Mouse (Mus musculus): ENCODE results near the gene Tmem210.
"Not testable (repeated sequence)": the region's sequence is repeated elsewhere in the genome, so short reads cannot be mapped to it uniquely, and the experiment has no call there.

Tmem210 gene

DNA sequence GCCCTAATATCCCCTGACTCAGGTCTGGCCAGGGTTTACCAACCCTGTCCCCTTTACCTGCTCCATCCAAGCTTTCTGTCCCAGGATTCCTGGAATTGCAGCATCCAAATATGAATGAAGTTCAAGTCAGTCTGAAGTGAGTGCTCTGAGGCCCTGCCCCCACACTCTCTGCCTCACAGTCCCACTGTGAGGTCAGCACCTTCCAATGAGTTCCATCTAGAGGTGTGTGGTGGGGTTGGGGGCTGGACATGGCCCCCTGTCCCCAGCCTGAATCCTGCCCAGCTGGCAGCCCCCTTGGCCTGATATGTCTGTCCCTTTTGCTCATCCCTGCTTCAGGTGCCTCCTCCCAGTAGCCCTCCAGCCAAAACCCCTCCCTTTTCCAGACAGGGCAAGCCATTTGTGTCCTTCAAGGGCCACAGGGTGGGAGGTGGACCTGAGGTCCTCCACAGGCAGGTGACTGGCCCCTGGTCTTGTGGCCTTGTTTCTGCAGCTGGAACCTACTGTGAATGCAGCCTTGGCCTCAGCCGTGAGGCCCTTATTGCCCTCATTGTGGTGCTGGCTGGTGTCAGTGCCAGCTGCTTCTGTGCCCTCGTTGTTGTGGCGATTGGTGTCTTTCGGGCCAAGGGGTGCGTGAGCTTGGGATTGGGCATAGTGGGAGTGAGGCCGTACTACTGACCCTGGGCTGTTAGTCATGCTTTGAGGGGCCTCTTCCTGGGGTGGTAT is at the start of gene Tmem210:
Gene Tmem210, plus strand, starts transcription at position 219 of the 723 bp plus-strand sequence.
- DNase-seq (ENCODE audit: low read depth, low spot score), result no peak

DNA sequence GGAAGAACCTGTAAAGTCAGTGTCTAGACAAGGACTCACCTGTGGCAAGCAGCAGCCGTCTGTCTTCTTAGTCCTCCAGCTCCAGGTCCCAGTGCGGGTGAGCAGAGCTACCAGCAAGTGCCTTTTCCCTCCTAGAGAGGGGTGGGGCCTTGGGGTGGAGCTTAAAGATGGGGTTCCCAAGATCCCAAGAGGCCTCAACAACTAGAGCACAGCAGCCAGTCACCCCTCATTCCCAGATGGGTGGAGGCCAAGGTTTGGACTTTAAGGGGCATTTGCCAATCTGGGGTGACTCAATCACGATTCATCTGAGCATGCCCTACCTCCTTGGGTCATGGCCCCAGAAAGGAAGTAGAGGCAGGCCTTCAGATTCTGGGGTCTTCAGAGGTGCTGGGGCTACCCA is 48.2 kb upstream of the Tmem210 start:
- no peak for DNase-seq (ENCODE audit: low read depth, low spot score)

DNA sequence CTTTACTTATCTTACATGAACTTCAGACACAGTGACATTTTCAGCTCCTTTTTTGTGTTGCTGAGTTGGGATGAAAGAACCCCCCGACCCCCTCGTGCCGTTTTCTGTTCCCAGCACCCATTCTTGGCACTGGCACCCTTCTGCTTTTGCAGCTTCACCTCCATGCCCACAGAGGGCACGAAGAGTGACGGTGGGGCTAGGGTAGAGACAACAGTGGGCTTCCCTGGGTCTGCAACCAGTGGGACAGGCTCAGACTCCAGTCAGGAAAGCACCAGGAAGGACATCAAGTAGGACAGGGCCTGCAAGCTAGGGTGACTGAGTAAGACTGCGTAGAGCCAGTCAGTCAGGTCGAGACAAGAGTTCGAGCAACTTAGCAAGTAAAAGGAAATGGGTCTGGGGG is 47.6 kb upstream of the Tmem210 start:
- DNase-seq (ENCODE audit: low read depth, low spot score), result no peak

DNA sequence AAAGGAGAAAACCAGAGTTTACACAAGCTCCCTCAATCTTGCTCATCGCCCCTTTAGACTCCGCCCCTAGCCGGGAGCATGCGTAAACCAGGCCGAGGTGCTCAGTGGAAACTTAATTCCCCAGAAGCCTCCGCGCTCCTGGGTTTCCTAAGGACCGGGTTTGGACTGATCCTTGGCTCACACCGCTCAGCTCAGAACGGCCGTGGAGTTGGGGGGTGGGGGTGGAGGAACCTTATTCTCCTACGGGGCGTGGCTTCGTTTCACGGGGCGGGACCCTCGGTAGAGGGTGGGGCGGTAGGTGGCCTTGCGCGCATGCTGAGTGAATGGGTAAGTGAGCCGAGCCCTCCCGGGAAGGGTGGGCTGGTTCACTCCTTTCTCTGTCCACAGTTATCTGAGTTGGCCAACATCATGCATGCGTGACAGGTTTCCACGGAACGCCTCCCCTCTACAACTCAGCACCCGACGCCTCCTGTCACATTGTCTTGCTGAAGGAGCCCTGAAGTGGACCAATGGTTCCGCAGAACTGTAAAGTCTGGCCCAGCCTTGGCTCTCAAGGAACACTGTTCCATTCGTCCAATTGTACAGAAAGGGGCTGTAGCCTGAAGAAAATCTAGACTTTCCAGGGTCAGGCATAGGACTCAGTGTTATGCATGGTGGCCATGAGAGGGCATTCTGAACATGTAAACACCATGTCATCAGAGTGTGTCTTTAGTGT is 47.1 kb upstream of the Tmem210 start:
- peak; percentile 95 for DNase-seq (ENCODE audit: low read depth, low spot score)

DNA sequence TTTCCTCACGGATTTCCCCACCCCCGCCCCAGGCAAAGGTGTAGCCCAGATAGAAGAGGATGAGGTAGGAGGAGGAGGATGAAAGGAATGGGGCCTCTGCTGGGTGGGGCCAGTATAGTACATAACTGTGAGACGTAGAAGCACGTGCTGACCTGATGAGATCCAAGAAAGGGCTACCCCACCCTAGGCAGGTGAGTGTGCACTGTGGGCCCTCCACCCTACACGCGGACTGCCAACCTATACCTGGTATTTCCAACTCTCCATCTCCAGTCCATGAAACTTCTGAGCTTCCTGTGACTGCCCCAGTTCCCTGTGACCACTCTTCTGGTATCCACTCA is 46.5 kb upstream of the Tmem210 start:
- no peak for DNase-seq (ENCODE audit: low read depth, low spot score)

DNA sequence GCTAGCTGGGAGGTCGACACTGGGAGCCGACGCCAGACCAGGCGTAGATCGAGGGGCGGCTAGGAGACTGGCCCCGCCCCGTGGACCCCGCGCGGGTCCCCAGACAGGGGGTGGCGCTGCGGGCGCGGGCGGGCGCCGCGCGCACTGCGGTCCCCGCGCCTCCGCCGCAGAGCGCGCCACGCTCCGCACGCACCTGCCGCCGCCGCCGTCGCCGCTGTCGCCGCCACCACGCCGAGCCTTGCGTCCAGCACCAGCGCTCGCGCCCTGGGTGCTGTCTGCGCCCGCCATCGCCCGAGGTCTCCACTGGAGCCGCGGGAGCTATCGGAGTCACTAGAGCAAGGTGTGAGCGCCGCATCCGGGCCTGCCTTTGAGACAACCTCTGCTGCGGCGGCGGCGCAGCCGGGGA is 45.8 kb upstream of the Tmem210 start, which contains the start of the genes Rnf208 and Cysrt1:
Gene Rnf208, plus strand, starts transcription at position 155 of the 406 bp plus-strand sequence.
Gene Cysrt1, minus strand, starts transcription at position 352 of the 406 bp plus-strand sequence.
- DNase-seq (ENCODE audit: low read depth, low spot score), result peak; percentile 66

DNA sequence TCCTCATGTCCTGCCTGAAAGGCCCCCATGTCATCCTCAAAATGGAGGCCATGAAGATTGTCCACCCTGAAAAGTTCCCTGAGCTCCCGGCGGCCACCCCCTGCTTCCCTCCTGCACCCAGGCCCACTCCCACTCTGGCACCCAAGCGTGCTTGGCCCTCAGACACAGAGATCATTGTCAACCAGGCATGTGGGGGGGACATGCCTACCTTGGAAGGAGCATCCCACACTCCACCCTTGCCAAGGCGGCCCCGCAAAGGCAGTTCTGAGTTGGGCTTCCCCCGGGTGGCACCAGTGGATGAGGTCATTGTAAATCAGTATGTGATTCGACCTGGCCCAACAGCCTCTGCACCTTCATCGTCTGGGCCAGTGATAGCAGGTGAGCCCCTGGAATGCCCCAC is 44.6 kb upstream of the Tmem210 start:
- DNase-seq (ENCODE audit: low read depth, low spot score), result no peak

DNA sequence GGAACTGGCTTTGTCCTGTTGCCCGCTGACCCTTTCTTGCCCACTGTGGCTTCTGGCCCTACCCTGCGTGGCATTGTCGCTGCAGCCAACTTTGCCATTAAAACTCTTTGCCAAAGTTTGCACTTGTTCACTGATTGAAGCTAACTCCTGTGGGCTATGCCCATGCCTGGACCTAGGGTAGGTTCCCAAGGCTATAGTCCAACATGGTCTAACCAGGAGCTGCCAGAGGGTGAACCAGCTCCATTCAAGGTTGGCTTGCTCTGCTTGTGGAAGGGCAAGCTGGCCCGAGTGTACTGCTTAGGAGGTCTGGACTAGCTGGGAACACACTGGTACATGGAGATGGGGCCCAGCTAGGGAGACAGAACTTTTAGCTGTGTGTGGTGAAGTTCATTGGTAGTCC is 43.8 kb upstream of the Tmem210 start:
- no peak for DNase-seq (ENCODE audit: low read depth, low spot score)

DNA sequence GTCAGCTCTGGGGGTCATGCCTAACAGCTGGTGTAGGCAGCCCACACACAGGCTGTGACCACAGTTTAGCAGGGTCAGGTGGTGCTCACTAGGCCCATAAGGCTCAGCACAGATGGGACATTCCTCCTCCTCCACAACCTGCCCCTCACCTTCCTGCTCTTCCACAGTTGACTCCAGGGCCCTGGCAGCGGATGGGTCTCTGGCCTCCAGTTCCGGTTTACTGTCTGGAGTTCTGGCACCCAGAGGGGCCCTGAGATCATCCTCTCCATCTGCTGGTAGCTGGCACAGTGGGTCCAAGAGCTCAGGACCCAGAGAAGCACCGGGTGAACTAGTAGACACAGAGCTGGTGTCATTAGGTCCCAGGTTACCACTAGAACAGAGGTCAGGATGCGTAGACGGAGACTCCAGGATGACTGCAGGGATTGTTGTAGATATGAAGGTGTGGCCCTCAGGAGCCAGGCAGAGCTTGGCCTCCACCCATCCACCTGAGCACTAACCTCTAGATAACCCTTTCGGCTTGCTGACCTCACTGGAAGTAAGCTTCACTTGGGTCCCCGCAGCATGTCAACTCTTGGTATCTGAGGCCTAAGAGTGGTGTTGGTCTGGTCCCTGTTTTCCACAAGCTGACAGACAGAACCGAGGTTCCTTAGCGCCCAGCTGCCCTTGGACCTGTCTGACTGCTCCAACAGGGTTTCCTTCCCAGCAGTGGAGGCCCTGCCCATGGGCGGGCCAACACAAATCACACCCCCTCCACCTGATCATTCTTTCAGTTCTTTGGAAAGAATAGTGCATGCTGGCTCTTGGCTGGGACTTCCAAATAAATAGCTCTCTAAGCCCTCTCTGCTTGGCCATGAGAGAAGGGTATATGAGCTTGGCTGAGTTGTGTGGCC is 41.5 kb upstream of the Tmem210 start, which contains the start of gene AL732309.1:
Gene AL732309.1, minus strand, starts transcription at position 681 of the 890 bp plus-strand sequence.
- peak; percentile 88 for DNase-seq (ENCODE audit: low read depth, low spot score)

DNA sequence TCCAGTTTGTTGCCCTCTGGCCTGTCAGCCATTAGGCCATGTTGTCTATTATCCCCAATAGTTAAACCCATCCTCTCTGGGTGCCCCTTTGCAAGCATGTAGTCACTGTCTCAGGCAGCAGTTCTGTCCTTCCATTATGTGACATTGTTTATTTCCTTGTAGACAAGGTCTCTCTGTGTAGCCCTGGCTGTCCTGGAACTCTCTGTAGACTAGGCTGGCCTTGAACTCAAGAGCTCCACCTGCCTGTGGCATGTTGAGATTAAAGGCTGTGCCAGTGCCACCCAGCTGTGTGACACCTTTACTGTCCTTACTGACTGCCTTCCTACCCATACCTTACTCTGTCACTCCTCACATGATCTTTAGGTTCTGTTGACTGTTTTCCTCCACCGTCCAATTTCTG is 35.6 kb upstream of the Tmem210 start:
- no peak for DNase-seq (ENCODE audit: low read depth, low spot score)

DNA sequence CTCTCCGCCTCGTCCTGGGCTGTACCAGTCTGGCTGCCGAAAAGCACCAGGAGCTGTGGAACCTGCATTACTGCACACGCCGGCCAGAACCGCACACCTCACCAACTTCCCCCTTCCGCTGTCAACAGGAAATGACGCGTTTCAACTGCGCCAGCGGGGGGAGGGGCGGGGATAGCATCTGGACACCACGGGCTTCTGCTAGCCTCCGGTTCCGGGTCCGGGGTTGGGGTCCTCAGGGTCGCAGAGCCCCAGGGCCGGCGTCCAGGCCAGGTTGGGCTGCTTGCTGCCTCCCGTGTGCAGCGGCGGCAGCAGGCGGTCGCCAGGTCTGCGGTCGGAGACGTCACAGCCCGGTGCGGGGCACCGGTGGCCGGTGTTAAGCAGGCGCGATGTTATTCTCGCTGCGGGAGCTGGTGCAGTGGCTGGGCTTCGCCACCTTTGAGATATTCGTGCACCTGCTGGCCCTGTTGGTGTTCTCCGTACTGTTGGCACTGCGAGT is 32.6 kb upstream of the Tmem210 start, which contains the start of gene Tmem203:
Gene Tmem203, plus strand, starts transcription at position 156 of the 496 bp plus-strand sequence.
- DNase-seq (ENCODE audit: low read depth, low spot score), result peak; percentile 94

DNA sequence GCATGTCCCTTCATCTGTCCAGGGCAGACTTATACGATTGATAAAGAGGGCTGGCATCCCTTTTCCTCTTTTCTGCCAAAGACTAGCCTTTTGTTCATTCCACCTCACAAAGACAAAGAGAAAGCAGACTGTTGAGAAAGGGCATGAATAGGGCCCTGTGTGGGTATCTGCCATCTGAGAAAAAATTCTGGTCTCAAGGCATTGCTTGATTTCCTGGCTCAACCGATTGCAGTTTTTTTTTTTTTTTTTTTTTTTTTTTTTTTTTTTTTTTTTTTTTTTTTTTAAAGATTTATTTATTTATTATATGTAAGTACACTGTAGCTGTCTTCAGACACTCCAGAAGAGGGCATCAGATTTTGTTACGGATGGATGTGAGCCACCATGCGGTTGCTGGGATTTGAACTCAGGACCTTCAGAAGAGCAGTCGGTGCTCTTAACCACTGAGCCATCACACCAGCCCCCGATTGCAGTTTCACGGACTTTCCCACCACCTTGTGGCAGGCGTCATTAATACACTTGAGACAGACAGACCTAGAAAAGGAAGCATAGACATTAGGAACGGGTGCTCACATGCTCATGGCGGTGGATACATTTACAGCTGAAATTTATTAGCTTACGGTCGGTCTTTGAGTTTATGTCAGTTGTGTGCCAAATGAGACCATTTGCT is 31.4 kb upstream of the Tmem210 start:
- peak; percentile 48 for DNase-seq (ENCODE audit: low read depth, low spot score)

DNA sequence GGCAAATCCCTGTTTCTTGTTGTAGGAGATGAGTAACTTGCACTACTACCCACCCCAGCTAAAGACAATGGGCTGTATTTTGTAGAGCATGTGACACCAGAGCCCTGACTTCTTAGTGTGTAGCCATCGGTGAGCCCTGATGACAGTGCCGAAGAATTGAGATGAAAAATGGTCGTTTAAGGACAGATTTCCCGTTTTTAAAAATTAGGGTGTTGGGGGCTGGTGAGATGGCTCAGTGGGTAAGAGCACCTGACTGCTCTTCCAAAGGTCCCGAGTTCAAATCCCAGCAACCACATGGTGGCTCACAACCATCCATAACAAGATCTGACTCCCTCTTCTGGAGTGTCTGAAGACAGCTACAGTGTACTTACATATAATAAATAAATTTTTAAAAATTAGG is 30.7 kb upstream of the Tmem210 start:
- not testable (repeated sequence) for DNase-seq (ENCODE audit: low read depth, low spot score)

DNA sequence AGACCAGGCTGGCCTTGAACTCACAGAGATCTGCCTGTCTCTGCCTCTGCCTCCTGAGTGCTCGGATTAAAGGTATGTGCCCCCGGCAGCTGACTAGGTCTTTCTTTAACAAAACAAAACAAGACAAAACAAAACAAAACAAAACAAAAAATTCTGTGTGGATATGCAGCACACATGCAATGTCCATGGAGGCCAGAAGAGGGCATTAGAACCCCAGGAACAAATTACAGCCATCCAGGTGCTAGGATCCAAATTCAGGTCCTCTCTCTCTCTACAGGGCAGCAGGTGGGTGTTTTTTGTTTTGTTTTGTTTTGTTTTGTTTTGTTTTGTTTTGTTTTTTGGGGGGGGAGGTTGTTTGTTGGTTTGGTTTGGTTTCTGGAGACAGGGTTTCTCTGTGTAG is 29.1 kb upstream of the Tmem210 start:
- no peak for DNase-seq (ENCODE audit: low read depth, low spot score)

DNA sequence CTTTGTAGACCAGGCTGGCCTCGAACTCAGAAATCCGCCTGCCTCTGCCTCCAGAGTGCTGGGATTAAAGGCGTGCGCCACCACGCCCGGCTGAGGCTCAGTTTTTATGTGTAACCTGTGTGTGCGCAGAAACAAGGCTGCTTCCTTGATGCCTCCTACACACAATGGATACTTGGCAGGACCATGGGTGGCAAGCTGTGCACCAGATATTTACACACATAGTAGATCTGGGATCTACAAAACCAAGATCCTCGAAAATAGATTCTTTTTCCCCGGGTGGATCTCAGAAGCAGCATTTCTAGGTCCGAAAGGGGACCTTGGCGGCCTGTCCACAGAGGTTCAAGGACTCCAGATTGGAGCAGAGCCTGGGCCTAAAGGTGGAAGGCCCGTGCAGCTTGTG is 26.1 kb upstream of the Tmem210 start:
- DNase-seq (ENCODE audit: low read depth, low spot score), result peak; percentile 73

DNA sequence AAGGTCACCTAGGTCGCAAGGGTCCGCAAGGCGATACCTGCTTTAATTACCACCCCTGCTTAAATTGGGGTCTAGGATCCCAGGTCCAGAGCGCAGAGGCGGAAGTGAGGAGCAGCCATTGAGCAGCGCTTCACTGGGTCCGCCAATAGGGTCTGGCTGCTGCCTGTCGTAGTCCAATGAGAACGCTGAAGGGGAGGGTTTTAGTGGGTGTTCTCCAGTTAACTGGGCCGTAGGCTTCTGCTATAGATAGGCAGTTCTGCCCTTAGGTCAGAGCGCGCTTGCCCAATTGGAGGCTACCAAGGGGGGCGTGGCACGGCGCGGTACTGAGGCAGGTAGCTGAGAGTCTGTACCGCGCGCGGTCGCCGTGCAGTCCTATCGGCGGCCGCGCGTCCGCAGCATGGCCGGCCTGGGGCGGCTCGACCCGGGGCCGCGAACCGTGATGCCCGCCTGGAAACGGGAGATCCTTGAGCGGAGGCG is 25.6 kb upstream of the Tmem210 start, which contains the start of gene Tprn:
Gene Tprn, plus strand, starts transcription at position 328 of the 477 bp plus-strand sequence.
- DNase-seq (ENCODE audit: low read depth, low spot score), result peak; percentile 100

DNA sequence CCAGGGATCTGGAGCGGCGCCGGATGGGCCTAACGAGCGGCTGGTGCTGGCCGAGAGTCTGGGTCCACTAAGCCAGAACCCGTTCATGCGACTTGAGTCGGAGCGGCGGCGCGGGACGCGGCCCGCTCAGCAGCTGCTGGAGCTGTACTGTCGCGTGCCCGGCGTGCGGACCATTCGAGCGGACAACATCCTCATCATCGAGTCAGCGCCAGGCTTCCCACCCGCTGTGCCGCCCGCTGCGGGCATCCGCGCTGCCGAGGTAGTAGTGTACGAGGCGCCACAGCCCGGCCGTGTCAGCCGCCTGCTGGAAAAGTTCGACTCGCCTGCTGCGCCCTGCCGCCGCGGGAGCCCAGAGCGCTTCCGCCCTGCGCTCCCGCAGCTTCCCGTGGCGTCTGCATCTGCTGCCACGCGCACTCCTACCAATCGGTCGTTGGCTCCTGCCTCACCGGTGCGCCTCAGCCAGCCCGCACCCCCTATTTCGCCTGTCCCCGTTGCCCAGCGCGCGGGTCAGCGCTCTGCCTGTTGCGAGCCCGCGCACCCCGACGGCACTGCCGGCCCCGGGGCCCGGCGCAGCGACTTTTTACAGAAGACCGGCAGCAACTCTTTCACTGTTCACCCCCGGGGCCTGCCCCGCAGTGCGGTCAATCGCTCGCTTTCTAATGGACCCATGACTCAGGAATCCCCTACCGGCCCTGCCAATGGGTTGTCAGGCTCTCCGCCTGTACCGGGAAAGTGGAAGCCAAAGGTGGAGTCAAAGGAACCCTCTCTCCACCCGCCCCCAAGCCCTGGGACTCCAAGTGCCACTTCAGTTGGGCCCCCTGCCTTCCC is 24.9 kb upstream of the Tmem210 start:
- DNase-seq (ENCODE audit: low read depth, low spot score), result peak; percentile 77

DNA sequence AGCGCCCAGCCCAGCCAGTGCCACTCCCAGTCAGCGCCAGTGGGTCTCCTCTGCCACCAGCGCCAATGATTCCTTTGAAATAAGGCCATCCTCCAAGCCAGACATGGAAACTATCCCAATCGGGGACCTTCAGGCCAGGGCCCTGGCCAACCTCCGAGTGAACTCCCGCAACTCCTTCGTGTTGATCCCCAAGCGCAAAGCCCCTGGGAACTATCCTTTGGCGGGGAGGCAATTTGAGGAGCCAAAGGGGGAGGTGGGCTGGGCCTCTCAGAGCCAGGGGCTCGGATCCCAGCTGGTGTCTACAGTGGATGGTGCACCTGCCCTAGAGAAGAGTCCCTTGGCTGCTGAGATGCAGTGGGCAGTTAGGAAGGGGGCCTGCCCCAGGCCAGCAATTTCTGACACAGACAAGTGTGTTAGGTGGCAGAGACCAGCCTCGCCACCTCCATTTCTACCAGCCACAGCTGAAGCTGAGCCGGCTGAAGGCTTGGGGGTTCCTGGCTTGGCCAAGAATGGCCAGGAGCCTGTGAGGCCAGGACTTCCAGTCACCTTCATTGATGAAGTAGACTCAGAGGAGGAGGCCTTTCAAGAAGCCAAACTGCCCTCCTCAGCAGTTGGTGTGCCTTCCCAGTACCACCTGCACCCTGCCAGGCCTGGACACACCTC is 24.2 kb upstream of the Tmem210 start:
- no peak for DNase-seq (ENCODE audit: low read depth, low spot score)

DNA sequence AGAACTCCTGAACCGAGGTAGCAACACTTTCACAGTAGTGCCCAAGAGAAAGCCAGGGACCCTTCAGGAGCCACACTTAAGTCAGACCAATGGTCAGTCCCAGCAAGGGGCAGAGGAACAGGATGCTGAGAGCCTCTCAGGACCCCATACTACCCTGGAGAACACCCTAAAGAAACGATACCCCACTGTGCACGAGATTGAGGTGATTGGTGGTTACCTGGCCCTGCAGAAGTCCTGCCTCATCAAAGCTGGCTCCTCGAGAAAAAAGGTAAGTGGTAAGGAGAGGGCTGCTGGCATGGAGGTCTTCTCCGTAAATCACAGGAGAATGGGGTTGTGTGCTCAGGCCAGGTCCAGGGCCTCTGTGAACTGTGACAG is 23.7 kb upstream of the Tmem210 start:
- DNase-seq (ENCODE audit: low read depth, low spot score), result no peak

DNA sequence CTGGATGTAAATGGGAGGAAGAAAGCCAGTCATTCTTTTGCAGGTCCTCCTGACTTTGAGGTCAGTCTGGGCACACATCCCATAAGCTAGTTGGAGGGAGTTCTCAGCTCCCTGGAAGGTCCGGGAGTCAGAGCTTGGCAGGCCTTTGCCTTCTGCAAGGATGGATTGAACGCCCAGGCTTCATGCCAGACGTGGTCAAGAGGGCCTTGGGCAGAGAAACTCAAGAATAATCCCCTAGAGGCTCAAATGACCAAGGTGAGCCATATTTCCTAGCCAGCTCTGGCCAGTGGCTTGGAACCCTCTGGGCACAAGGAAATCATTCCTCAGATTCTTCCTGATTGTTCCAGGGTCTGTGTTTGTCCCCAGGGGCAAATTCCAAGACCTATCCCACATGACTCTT is 23.1 kb upstream of the Tmem210 start:
- peak; percentile 98 for DNase-seq (ENCODE audit: low read depth, low spot score)

All from brain, adult 2 months (tissue).